Mouse (Mus musculus): ENCODE data around the gene Gm1604a.
"Not testable (repeated sequence)": the region's sequence is repeated elsewhere in the genome, so short reads cannot be mapped to it uniquely, and the experiment has no call there.

The Gm1604a gene

GRCm38 (mm10) chr17:7025257-7025656 lies at the start of gene Gm1604a:
TSS of gene Gm1604a (plus strand) at chr17:7025568.
- DNase-seq (ENCODE audit: low spot score), result not testable (repeated sequence)

- peak; percentile 32 for DNase-seq (ENCODE audit: low spot score)
Observed at GRCm38 (mm10) chr17:6978287-6979248, 46.8 kb upstream of the Gm1604a start, which contains the start of gene Gm49721. TSS of gene Gm49721 (plus strand) at chr17:6978904.

GRCm38 (mm10) chr17:6979380-6979779 lies 46.0 kb upstream of the Gm1604a start:
- DNase-seq (ENCODE audit: low spot score), result peak; percentile 9

GRCm38 (mm10) chr17:6980144-6980543 lies 45.2 kb upstream of the Gm1604a start:
- DNase-seq (ENCODE audit: low spot score), result not testable (repeated sequence)

GRCm38 (mm10) chr17:6986118-6986517 lies 39.2 kb upstream of the Gm1604a start:
- not testable (repeated sequence) for DNase-seq (ENCODE audit: low spot score)

- not testable (repeated sequence) for DNase-seq (ENCODE audit: low spot score)
Observed at GRCm38 (mm10) chr17:6995504-6995903, 29.9 kb upstream of the Gm1604a start.

GRCm38 (mm10) chr17:6996826-6997225 lies 28.5 kb upstream of the Gm1604a start:
- DNase-seq (ENCODE audit: low spot score), result not testable (repeated sequence)

GRCm38 (mm10) chr17:6997778-6998490 lies 27.4 kb upstream of the Gm1604a start:
- DNase-seq (ENCODE audit: low spot score), result not testable (repeated sequence)

- DNase-seq (ENCODE audit: low spot score), result not testable (repeated sequence)
Observed at GRCm38 (mm10) chr17:7001790-7002585, 23.4 kb upstream of the Gm1604a start.

- not testable (repeated sequence) for DNase-seq (ENCODE audit: low spot score)
Observed at GRCm38 (mm10) chr17:7003392-7003791, 22.0 kb upstream of the Gm1604a start.

- peak; percentile 11 for DNase-seq (ENCODE audit: low spot score)
Observed at GRCm38 (mm10) chr17:7005646-7006045, 19.7 kb upstream of the Gm1604a start.

GRCm38 (mm10) chr17:7008885-7009284 lies 16.5 kb upstream of the Gm1604a start:
- not testable (repeated sequence) for DNase-seq (ENCODE audit: low spot score)

- DNase-seq (ENCODE audit: low spot score), result not testable (repeated sequence)
Observed at GRCm38 (mm10) chr17:7009440-7009839, 15.9 kb upstream of the Gm1604a start.

- not testable (repeated sequence) for DNase-seq (ENCODE audit: low spot score)
Observed at GRCm38 (mm10) chr17:7009901-7010300, 15.5 kb upstream of the Gm1604a start.

GRCm38 (mm10) chr17:7014190-7014589 lies 11.2 kb upstream of the Gm1604a start:
- DNase-seq (ENCODE audit: low spot score), result not testable (repeated sequence)

GRCm38 (mm10) chr17:7025764-7026346 lies 487 bp downstream of the Gm1604a start:
- not testable (repeated sequence) for DNase-seq (ENCODE audit: low spot score)

GRCm38 (mm10) chr17:7030204-7030603 lies 4.8 kb downstream of the Gm1604a start:
- DNase-seq (ENCODE audit: low spot score), result not testable (repeated sequence)

- DNase-seq (ENCODE audit: low spot score), result not testable (repeated sequence)
Observed at GRCm38 (mm10) chr17:7030622-7031174, 5.3 kb downstream of the Gm1604a start.

GRCm38 (mm10) chr17:7033192-7034166 lies 8.1 kb downstream of the Gm1604a start:
- not testable (repeated sequence) for DNase-seq (ENCODE audit: low spot score)
